Mouse (Mus musculus): Measurements from ENCODE around the gene Olfr205. TPM values are rescaled to one million over a fixed set of nuclear protein-coding genes. Genes with fewer than 3 reads are reported as not detected.
"Not testable (repeated sequence)": the region's sequence is repeated elsewhere in the genome, so short reads cannot be mapped to it uniquely, and the experiment has no call there.

The Olfr205 gene
- polyA plus RNA-seq (2015; fragmentation: Nextera tagmentation; extraction: Ambion mirVana) = not detected in 2 replicates

DNA sequence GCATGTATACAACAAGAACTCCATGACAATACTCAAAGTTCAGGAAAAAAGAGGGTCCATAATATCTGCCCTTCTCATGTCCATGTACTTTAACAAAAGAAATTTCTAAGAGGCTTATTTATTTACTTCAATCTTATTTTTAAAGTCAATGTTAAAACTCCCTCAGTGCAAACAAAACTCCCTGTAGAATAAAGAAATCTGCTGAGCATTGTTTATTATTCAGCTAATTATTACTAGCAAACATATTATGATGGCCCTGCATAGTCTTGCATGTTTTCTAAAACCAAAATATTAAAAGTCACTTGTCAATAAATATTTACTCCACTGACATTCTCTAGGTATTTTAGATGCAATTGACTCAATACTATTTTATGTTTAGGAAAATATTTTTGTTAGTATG is at the start of gene Olfr205:
Gene Olfr205, minus strand, starts transcription at position 101 of the 400 bp plus-strand sequence.
- Histone ChIP-seq H3K27ac (ENCODE audit: low read depth) (no peak within 1 kb of the TSS), H3K27me3 (ENCODE audit: insufficient read depth, low read length) (no peaks in the 10 kb centered on the region), H3K4me3 (ENCODE audit: low read depth, low read length) (no peak within 1 kb of the TSS), H3K4me2 (ENCODE audit: low read depth, low read length) (no peak within 1 kb of the TSS), H3K36me3 (replicated peaks; ENCODE audit: insufficient read depth, low read length) (no peaks in the 10 kb centered on the region), H3K4me1 (ENCODE audit: insufficient read depth) (no peaks in the 10 kb centered on the region), H3K9me3 (ENCODE audit: low read length) (no peaks in the 10 kb centered on the region), H3K9ac (replicated peaks) (no peak within 1 kb of the TSS)
- no peak for TF ChIP-seq EP300 (IDR thresholded peaks at IDR 0.05; ENCODE audit: low read depth)
- TF ChIP-seq CTCF (IDR thresholded peaks at IDR 0.05; ENCODE audit: low read depth) = no peak
- no peak for DNase-seq
- no peak for ATAC-seq

DNA sequence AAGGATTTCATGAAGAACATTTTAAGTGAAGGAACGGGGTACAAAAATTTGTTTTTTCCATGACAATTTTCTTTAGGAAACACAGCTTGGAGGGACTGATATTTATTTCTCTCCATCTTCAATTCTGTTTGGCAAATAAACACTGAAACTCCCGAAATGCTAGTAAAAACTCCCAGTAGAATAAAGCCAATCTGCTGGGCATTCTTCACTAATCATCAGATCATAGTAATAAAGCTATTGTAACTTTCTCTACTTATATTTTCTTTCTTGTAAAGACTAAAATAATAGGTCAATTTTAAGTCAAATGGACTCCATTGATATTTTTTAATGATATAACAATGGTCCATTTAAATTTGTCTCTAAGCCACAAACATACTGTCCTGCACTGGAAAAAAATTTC is 33.0 kb upstream of the Olfr205 start, which contains the start of gene Olfr209:
Gene Olfr209, minus strand, starts transcription at position 101 of the 400 bp plus-strand sequence.
- Histone ChIP-seq H3K27ac (ENCODE audit: low read depth) (no peak within 1 kb of the TSS), H3K4me1 (ENCODE audit: insufficient read depth) (no peaks in the 10 kb centered on the region), H3K4me3 (ENCODE audit: low read depth, low read length) (no peak within 1 kb of the TSS), H3K27me3 (ENCODE audit: insufficient read depth, low read length) (no peaks in the 10 kb centered on the region), H3K36me3 (replicated peaks; ENCODE audit: insufficient read depth, low read length) (no peaks in the 10 kb centered on the region), H3K4me2 (ENCODE audit: low read depth, low read length) (no peak within 1 kb of the TSS), H3K9me3 (ENCODE audit: low read length) (no peaks in the 10 kb centered on the region), H3K9ac (replicated peaks) (no peak within 1 kb of the TSS)
- WGBS (ENCODE audit: insufficient replicate concordance) = 67% methylated on average over 2 of the region's 2 CpGs
- no peak for TF ChIP-seq CTCF (IDR thresholded peaks at IDR 0.05; ENCODE audit: low read depth)
- no peak for TF ChIP-seq EP300 (IDR thresholded peaks at IDR 0.05; ENCODE audit: low read depth)
- ATAC-seq = no peak
- DNase-seq = no peak

DNA sequence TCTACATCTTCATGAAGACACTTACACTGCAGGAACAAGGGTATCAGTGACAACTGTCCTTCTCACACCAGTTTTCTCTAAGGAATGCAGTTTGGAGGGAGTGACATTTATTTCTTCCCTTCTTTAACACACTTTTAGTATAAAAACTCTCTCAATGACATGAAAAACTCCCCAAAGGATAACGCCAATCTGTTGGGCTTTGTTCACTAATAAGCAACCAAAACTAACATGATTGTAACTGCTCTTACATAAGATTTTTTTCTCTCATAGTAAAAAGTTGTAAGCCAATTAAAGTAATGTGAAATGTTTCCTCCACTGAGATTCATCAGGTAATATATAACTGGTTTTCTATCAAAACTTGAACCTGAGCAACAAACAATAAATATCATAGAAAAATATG is 18.2 kb upstream of the Olfr205 start, which contains the start of gene Olfr206:
Gene Olfr206, minus strand, starts transcription at position 101 of the 400 bp plus-strand sequence.
- H3K4me2 ChIP-seq (ENCODE audit: low read depth, low read length) = no peak within 1 kb of the TSS
- no peak within 1 kb of the TSS for H3K27ac ChIP-seq (ENCODE audit: low read depth)
- H3K4me3 ChIP-seq (ENCODE audit: low read depth, low read length) = no peak within 1 kb of the TSS
- no peaks in the 10 kb centered on the region for H3K9me3 ChIP-seq (ENCODE audit: low read length)
- no peak within 1 kb of the TSS for H3K9ac ChIP-seq (replicated peaks)
- no peaks in the 10 kb centered on the region for H3K36me3 ChIP-seq (replicated peaks; ENCODE audit: insufficient read depth, low read length)
- ATAC-seq (no peak), DNase-seq (no peak)
- no peaks in the 10 kb centered on the region for H3K27me3 ChIP-seq (ENCODE audit: insufficient read depth, low read length)
- no peak for TF ChIP-seq CTCF (IDR thresholded peaks at IDR 0.05; ENCODE audit: low read depth)
- no peak for TF ChIP-seq EP300 (IDR thresholded peaks at IDR 0.05; ENCODE audit: low read depth)
- WGBS (ENCODE audit: insufficient replicate concordance) = 70% methylated on average over 1 of the region's 1 CpGs
- no peaks in the 10 kb centered on the region for H3K4me1 ChIP-seq (ENCODE audit: insufficient read depth)

DNA sequence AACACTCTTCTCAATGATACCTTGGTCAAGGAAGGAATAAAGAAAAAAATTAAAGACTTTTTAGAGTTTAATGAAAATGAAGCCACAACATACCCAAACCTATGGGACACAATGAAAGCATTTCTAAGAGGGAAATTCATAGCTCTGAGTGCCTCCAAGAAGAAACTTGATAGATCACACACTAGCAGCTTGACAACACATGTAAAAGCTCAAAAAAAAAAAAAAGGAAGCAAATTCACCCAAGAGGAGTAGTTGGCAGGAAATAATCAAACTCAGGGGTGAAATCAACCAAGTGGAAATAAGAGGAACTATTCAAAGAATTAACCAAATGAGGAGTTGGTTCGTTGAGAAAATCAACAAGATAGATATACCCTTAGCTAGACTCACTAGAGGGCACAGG is 7.7 kb downstream of the Olfr205 start:
- not testable (repeated sequence) for H3K9me3 ChIP-seq (ENCODE audit: low read length); H3K27ac ChIP-seq (ENCODE audit: low read depth); ATAC-seq; H3K36me3 ChIP-seq (replicated peaks; ENCODE audit: insufficient read depth, low read length); DNase-seq; H3K27me3 ChIP-seq (ENCODE audit: insufficient read depth, low read length); H3K4me1 ChIP-seq (ENCODE audit: insufficient read depth); H3K9ac ChIP-seq (replicated peaks); H3K4me2 ChIP-seq (ENCODE audit: low read depth, low read length); H3K4me3 ChIP-seq (ENCODE audit: low read depth, low read length)
- WGBS (ENCODE audit: insufficient replicate concordance) = 36% methylated on average over 1 of the region's 1 CpGs

DNA sequence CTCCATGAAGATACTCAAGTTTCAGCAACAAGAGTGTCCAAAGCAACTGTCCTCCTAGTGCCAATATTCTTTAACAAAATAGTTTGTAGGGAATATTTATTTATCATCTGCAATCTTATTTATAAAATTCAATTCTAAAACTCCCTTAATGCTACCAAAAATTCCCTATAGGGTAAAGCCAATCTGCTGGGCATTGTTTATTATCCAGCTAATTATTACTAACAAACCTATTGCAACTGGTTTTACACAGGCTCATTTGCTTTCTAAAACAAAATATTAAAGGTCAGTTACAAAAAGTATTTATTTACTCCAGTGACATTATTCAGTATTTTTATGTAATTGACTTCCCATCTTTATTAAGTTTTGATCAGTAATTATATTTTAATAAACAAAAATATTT is 12.8 kb downstream of the Olfr205 start, which contains the start of gene Olfr204:
Gene Olfr204, minus strand, starts transcription at position 101 of the 400 bp plus-strand sequence.
- TF ChIP-seq EP300 (IDR thresholded peaks at IDR 0.05; ENCODE audit: low read depth) (no peak), CTCF (IDR thresholded peaks at IDR 0.05; ENCODE audit: low read depth) (no peak)
- Histone ChIP-seq H3K4me2 (ENCODE audit: low read depth, low read length) (no peak within 1 kb of the TSS), H3K36me3 (replicated peaks; ENCODE audit: insufficient read depth, low read length) (no peaks in the 10 kb centered on the region), H3K27ac (ENCODE audit: low read depth) (no peak within 1 kb of the TSS), H3K9ac (replicated peaks) (no peak within 1 kb of the TSS), H3K27me3 (ENCODE audit: insufficient read depth, low read length) (no peaks in the 10 kb centered on the region), H3K4me1 (ENCODE audit: insufficient read depth) (no peaks in the 10 kb centered on the region), H3K4me3 (ENCODE audit: low read depth, low read length) (no peak within 1 kb of the TSS), H3K9me3 (ENCODE audit: low read length) (no peaks in the 10 kb centered on the region)
- ATAC-seq = no peak
- no peak for DNase-seq

DNA sequence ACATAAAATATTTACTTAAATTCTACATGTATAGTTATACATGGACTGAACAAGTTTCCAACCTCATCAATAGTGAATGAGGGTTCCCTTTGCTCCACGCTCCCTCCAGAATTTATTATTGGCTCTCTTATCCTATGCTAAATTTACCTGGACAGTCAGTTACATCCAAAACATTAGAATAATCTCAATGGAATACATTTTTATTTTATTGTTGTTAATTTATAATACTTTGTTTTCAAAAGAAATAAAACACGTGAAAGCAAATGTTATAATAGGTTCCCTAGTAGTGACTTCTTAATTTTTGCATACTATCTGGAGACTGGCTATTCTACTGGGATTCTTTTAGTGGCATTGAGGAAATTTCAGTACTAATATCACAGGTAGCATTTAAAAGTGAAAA is 32.4 kb downstream of the Olfr205 start, which contains the start of gene Olfr203:
Gene Olfr203, plus strand, starts transcription at position 301 of the 400 bp plus-strand sequence.
- Histone ChIP-seq H3K4me1 (ENCODE audit: insufficient read depth) (no peaks in the 10 kb centered on the region), H3K4me3 (ENCODE audit: low read depth, low read length) (no peak within 1 kb of the TSS), H3K9ac (replicated peaks) (no peak within 1 kb of the TSS), H3K4me2 (ENCODE audit: low read depth, low read length) (no peak within 1 kb of the TSS), H3K27me3 (ENCODE audit: insufficient read depth, low read length) (no peaks in the 10 kb centered on the region), H3K27ac (ENCODE audit: low read depth) (no peak within 1 kb of the TSS), H3K9me3 (ENCODE audit: low read length) (no peaks in the 10 kb centered on the region), H3K36me3 (replicated peaks; ENCODE audit: insufficient read depth, low read length) (no peaks in the 10 kb centered on the region)
- DNase-seq (no peak), ATAC-seq (no peak)
- 65% methylated on average over 2 of the region's 2 CpGs for WGBS (ENCODE audit: insufficient replicate concordance)
- TF ChIP-seq EP300 (IDR thresholded peaks at IDR 0.05; ENCODE audit: low read depth) (no peak), CTCF (IDR thresholded peaks at IDR 0.05; ENCODE audit: low read depth) (no peak)

DNA sequence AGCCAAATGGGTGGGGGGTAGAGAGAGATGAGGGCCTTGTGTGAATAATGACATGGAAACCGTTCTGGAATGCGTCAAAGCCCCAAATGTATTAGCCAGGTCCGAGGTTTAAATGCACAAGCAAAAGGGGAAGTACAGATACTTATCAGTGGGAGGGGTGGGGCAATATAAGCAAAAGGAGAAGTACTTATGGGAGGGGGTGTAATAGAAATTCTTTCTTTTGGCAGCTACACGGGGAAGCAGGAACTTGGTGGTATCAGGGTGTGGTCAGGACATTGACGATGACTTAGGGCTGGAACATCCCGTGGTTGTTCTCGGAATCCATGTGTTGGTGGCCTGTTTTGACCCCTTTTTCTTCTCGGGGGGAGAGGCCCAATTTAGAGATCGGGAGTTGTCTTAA is 43.4 kb downstream of the Olfr205 start:
- 57% methylated on average over 9 of the region's 9 CpGs for WGBS (ENCODE audit: insufficient replicate concordance)
- ATAC-seq; H3K4me1 ChIP-seq (ENCODE audit: insufficient read depth): not testable (repeated sequence)

More for the DNA sequence above, 43.4 kb downstream of the Olfr205 start:
- not testable (repeated sequence) for H3K27me3 ChIP-seq (ENCODE audit: insufficient read depth, low read length); H3K27ac ChIP-seq (ENCODE audit: low read depth); H3K9me3 ChIP-seq (ENCODE audit: low read length); H3K4me3 ChIP-seq (ENCODE audit: low read depth, low read length); H3K36me3 ChIP-seq (replicated peaks; ENCODE audit: insufficient read depth, low read length); H3K9ac ChIP-seq (replicated peaks); DNase-seq; H3K4me2 ChIP-seq (ENCODE audit: low read depth, low read length)
